Mouse (Mus musculus): ENCODE results near the gene Gm5485. TPM values are rescaled to one million over a fixed set of nuclear protein-coding genes. Genes with fewer than 3 reads are reported as not detected.

The Gm5485 gene
- polyA plus RNA-seq, 1 experiment from 2014 or later: not detected

GRCm38 (mm10) chr16:48368096-48368495, 44.1 kb downstream of the Gm5485 start:
- Histone ChIP-seq H3K4me1 (replicated peaks) (no peaks in the 10 kb centered on the region), H3K4me2 (no peak overlapping the region), H3K9ac (no peak overlapping the region), H3K27me3 (no peaks in the 10 kb centered on the region), H3K4me3 (no peak overlapping the region), H3K27ac (no peak overlapping the region), H3K36me3 (no peaks in the 10 kb centered on the region), H3K9me3 (replicated peaks) (no peaks in the 10 kb centered on the region)
- 88% methylated on average over 2 of the region's 2 CpGs for WGBS
- ATAC-seq (replicated peaks; ENCODE audit: insufficient number of reproducible peaks, insufficient read depth, low FRiP score, low read depth): no peak

- no peak for ATAC-seq (replicated peaks; ENCODE audit: insufficient number of reproducible peaks, insufficient read depth, low FRiP score, low read depth)
Measured at GRCm38 (mm10) chr16:48366801-48367200, 45.4 kb downstream of the Gm5485 start.

GRCm38 (mm10) chr16:48360887-48361286, 51.3 kb downstream of the Gm5485 start:
- Histone ChIP-seq H3K9ac (no peak overlapping the region), H3K4me3 (no peak overlapping the region), H3K27me3 (no peaks in the 10 kb centered on the region), H3K27ac (no peak overlapping the region), H3K36me3 (no peaks in the 10 kb centered on the region), H3K4me1 (replicated peaks) (no peaks in the 10 kb centered on the region), H3K9me3 (replicated peaks) (no peaks in the 10 kb centered on the region), H3K4me2 (no peak overlapping the region)
- WGBS: 84% methylated on average over 12 of the region's 12 CpGs
- ATAC-seq (replicated peaks; ENCODE audit: insufficient number of reproducible peaks, insufficient read depth, low FRiP score, low read depth): no peak

More at GRCm38 (mm10) chr16:48366801-48367200, 45.4 kb downstream of the Gm5485 start:
- Histone ChIP-seq H3K4me2 (no peak overlapping the region), H3K27ac (no peak overlapping the region), H3K36me3 (no peaks in the 10 kb centered on the region), H3K4me3 (no peak overlapping the region), H3K9me3 (replicated peaks) (no peaks in the 10 kb centered on the region), H3K9ac (no peak overlapping the region), H3K27me3 (no peaks in the 10 kb centered on the region), H3K4me1 (replicated peaks) (no peaks in the 10 kb centered on the region)
- 85% methylated on average over 5 of the region's 5 CpGs for WGBS

DNA sequence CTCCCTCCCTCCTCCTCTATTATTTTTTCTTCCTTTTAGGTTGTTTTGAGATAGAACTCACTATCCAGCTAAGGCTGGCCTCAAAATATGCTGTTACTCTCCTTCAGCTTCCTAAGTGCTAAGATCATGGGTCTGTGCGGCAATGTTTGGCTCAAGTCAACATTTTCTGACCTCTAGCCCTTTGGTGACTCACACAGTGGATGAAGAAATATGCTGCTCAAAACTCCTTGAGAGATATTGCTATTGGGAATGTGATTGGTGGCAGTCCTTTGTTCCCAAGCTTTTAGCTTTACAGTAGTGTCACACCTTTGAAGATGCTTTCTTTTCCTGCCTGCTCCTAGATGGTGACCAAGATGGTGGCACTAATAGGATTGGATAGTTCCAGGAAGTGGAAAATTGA, 55.8 kb downstream of the Gm5485 start:
- WGBS: 91% methylated on average over 1 of the region's 1 CpGs
- Histone ChIP-seq H3K36me3 (no peaks in the 10 kb centered on the region), H3K4me2 (no peak overlapping the region), H3K27ac (no peak overlapping the region), H3K9ac (no peak overlapping the region), H3K4me3 (no peak overlapping the region), H3K4me1 (replicated peaks) (no peaks in the 10 kb centered on the region), H3K9me3 (replicated peaks) (no peaks in the 10 kb centered on the region), H3K27me3 (no peaks in the 10 kb centered on the region)
- ATAC-seq (replicated peaks; ENCODE audit: insufficient number of reproducible peaks, insufficient read depth, low FRiP score, low read depth): no peak

DNA sequence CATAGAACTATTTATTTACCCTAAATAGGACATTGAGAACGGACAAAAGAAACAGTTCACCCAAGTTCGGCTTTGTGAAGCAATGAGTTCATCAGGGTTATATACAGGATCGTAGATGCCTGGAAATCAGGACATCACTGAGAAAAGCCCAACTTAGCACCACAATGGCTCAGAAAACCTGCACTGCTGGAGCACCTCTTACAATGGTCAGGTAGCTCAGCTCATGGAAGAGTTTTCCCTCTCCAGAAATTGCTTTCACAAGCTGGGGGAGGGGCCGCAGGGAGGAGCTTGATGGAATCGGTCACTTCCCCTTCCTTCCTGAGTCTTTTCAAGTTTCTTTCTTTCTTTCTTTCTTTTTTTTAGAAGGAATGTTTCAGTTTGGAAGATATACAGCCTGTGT, 56.5 kb downstream of the Gm5485 start:
- Histone ChIP-seq H3K27me3 (no peaks in the 10 kb centered on the region), H3K4me3 (no peak overlapping the region), H3K27ac (no peak overlapping the region), H3K9me3 (replicated peaks) (no peaks in the 10 kb centered on the region), H3K4me1 (replicated peaks) (no peaks in the 10 kb centered on the region), H3K9ac (no peak overlapping the region), H3K36me3 (no peaks in the 10 kb centered on the region), H3K4me2 (no peak overlapping the region)
- ATAC-seq (replicated peaks; ENCODE audit: insufficient number of reproducible peaks, insufficient read depth, low FRiP score, low read depth): no peak
- 78% methylated on average over 5 of the region's 5 CpGs for WGBS

Other genes with a start within 250 kb of the Gm5485 start
- not detected in 2 replicates for gene Dppa4, start 128.7 kb downstream of the Gm5485 start, polyA plus RNA-seq (2015; fragmentation: Nextera tagmentation; extraction: Ambion mirVana)
- not detected in 2 replicates for gene Dppa2, start 108.5 kb downstream of the Gm5485 start, polyA plus RNA-seq (2015; fragmentation: Nextera tagmentation; extraction: Ambion mirVana)
- gene Morc1, start 18.8 kb upstream of the Gm5485 start, polyA plus RNA-seq (2015; fragmentation: Nextera tagmentation; extraction: Ambion mirVana): 0.04 and 0.39 TPM in 2 replicates

All from heart, embryonic 15.5 days (tissue).